Mouse (Mus musculus): ENCODE results near the gene Gm10226.
"Not testable (repeated sequence)": the region's sequence is repeated elsewhere in the genome, so short reads cannot be mapped to it uniquely, and the experiment has no call there.

Gene Gm10226

DNA sequence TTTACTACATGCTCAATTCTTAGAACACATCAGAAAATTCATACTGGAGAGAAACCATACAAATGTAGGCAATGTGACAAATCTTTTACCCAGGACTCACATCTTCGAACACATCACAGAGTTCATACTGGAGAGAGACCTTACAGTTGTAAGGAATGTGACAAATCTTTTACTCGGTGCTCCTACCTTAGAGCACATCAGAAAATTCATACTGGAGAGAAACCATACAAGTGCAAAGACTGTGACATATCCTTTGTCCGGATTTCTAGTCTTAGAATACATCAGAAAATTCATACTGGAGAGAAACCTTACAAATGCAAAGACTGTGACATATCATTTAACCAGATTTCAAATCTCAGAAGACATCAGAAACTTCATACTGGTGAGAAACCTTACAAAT, at the start of gene Gm10226:
Gene Gm10226, plus strand, starts transcription at position 301 of the 400 bp plus-strand sequence.
- no peak for DNase-seq (ENCODE audit: low spot score)

DNA sequence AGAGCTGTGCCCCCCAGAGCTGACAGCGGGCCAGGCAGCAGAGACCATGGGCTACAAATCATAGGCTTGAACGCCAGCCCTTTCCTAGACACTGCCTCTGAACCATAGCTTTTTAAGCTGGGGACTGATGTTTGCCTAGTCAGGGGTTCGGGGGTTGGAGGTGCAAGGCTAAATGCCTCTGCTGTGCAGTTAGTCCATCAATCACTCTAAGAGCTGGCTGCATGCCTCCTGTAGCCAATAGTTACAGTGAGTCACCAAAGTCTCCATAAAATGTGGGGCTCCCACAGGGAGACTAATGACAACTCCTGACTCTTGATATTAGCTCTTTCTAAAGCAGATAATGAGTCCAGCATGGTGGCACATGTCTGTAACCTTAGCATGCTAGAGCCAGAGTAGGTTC, 42.9 kb upstream of the Gm10226 start:
- no peak for DNase-seq (ENCODE audit: low spot score)

DNA sequence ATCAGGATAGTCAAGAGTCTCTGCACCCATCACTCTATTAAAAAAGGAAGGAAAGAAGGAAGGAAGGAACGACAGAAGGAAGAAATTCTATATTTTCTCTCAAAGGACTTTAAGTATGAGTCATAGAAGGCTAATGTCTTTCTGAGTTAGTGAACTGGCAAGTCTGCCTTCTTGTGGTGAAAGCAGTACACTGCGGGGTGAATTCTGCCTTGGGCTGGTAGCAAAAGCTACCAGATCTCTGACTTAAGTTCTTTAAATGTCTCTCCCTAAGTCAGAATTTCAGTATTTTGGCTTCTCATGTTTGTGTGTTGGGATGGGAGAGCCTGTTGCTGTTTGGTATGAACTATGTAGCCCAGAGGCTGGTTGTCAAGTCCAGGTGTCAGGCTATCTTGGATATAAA, 41.7 kb upstream of the Gm10226 start:
- DNase-seq (ENCODE audit: low spot score): no peak

DNA sequence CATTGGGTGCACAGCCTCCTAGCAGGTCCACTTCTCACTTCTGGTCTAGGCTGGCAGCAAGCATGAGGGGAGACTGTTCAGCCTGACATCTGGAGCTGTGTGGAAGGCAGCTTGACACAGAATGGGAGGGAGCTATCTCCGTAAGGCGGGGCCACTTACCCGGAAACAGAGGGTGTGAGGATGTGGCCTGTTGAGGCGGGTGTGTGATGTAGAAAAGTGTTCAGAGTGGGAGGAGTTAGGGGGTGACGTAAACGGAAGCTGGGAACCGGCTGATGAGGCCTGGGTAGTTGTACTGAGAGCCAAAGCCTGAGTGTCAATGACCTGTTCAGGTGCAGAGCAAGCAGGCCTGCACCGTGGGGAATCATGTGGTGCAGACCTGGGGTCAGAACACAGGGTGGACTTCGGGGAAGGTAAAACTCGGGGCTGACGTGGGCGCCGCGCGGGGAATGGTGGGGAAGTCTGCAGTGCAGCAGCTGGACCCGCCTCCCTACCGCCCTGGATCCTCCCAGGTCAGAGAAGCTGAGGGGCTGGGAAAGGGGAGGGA, 41.2 kb upstream of the Gm10226 start, which contains the start of gene Zfp983:
Gene Zfp983, plus strand, starts transcription at position 261 of the 544 bp plus-strand sequence.
- peak; percentile 53 for DNase-seq (ENCODE audit: low spot score)

DNA sequence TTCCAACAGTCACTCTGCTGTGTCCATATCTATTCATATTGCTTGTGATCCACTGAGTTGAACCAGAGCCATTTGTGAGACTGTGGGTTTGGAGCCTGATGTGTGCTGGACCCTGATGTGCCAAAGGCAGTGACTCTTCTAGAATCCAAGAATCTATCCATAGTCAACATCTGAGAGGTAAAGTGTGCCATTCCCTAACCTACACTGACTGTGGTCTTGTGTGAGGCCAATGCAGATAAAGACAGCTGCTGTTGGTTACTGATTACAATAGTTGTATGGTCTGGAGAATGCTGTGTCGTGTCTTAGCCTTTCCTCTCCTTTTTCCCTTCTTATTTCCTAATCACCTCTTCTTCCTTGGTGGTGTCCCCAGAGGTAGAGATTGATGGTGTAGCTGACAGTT, 12.8 kb upstream of the Gm10226 start:
- not testable (repeated sequence) for DNase-seq (ENCODE audit: low spot score)

DNA sequence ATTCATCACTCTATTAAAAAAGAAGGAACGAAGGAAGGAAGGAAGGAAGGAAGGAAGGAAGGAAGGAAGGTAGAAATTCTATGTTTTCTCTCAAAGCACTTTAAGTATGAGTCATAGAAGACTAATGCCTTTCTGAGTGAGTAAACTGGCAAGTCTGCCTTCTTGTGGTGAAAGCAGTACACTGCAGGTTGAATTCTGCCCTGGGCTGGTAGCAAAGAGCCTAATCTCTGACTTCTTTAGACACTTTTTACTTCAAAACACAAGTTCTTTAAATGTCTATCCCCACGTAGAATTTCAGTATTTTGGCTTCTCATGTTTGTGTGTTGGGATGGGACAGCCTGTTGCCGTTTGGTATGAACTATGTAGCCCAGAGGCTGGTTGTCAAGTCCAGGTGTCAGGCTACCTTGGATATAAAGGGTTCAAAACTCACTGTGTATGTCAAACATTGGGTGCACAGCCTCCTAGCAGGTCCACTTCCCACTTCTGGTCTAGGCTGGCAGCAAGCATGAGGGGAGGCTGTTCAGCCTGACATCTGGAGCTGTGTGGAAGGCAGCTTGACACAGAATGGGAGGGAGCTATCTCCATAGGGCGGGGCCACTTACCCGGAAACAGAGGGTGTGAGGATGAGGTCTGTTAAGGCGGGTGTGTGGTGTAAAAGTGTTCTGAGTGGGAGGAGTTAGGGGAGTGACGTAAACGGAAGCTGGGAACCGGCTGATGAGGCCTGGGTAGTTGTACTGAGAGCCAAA, 12.2 kb upstream of the Gm10226 start:
- DNase-seq (ENCODE audit: low spot score): peak; percentile 58

DNA sequence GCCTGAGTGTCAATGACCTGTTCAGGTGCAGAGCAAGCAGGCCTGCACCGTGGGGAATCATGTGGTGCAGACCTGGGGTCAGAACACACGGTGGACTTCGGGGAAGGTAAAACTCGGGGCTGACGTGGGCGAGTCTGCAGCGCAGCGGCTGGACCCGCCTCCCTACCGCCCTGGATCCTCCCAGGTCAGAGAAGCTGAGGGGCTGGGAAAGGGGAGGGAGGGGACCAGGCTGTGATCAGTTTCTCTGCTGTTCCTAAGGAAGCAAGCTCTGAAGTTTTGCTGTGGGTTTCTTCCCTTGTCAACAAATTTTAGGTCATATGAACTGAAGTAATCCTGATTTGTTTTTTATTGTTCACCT, 11.7 kb upstream of the Gm10226 start:
- DNase-seq (ENCODE audit: low spot score): not testable (repeated sequence)

DNA sequence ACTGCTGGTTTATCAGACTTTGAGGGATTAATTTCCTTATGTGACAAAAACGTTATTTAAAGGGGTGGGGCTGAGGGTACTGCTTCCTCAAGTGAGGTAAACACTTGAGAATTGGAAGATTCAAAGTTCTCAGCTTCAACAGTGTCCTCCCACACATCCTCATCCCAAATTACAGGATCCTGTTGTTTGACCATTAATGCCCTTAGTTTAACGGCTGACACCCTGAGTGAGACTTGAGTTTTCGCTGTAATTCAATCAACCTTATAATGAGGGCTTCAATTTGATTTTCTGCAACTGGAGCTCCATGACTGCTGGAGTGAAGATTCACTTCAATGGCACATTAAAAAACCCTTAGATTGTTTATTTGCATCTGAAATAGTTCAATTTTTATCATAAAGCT, 1.7 kb downstream of the Gm10226 start:
- DNase-seq (ENCODE audit: low spot score): no peak

DNA sequence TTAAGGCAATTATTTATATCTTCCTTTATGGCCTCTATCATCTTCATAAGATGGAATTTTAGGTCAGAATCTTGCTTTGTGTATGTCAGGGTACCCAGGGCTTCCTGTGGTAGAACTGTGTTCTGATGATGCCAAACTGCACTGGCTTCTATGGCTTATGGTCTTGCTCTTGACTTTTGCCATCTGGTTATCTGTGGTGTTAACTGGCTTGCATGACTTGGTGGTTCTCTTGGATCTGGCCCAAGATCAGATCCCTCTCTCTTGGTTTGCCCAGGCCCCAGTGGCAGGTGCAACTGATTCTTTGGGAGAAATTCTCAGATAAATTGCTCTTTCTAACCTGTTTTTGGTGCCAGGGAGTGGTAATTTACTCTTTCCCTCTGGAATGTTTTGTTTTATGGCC, 4.4 kb downstream of the Gm10226 start:
- DNase-seq (ENCODE audit: low spot score): no peak

DNA sequence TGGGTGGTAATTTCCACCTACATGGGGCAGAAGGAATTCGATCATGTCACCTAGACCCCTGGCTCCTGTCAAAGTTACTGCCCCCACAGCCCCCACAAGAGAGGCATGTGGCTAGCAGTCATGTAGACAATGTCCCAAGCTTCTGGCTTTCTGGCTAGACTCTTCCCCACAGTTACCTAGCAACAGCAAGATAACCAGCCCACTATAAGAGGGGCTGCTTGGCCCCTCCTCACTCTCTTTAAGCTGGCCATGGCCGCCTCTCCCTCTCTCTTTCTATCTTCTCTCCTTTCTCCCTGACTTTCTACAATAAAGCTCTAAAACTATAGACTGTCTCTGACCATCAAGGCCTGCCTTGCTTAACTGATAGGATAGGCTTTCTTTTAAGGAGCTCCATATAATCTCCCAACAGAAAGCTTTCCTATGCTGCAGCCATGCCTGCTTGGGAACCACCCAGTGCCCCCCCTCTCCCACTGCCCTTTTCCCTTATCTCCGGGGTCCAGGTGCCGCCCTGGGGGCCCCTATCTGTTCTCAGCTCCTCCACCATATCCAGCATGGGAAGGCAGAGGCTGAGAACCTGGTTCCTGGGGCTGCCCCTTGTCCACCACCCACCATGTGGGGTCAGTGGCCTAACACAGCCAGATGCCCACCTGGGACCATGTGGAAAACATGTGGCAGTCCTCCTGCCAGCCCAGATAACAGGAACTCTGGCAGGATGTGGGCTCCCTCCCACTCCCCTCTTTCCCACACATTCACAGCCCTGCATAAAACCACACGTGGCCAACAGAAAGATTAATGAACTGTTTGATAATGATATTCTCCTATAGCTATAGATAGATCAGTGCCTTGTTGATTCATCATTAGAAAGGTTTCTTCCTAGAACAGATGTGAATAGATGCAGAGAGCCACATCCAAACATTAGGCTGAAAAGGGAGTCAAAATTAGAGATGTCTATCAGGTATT, 10.9 kb downstream of the Gm10226 start:
- no peak for DNase-seq (ENCODE audit: low spot score)

DNA sequence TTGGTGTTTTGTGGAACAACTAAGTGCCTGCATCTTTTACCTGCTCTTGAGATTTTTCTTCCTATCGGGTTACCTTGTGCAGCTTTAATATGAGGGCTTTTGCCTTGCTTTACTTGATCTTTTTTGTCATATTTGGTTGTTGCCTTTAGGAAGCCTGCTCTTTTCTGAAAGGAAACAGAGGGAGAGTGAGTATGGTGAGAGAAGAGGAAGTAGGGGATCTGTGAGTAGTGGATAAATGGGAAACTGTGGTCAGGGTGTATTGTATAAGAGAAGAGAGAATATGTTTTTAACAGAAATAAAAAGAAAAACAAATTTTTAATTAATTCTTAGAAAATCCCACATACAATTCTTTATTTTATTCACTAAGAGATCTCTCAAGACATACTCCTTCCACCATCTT, 11.8 kb downstream of the Gm10226 start:
- no peak for DNase-seq (ENCODE audit: low spot score)

DNA sequence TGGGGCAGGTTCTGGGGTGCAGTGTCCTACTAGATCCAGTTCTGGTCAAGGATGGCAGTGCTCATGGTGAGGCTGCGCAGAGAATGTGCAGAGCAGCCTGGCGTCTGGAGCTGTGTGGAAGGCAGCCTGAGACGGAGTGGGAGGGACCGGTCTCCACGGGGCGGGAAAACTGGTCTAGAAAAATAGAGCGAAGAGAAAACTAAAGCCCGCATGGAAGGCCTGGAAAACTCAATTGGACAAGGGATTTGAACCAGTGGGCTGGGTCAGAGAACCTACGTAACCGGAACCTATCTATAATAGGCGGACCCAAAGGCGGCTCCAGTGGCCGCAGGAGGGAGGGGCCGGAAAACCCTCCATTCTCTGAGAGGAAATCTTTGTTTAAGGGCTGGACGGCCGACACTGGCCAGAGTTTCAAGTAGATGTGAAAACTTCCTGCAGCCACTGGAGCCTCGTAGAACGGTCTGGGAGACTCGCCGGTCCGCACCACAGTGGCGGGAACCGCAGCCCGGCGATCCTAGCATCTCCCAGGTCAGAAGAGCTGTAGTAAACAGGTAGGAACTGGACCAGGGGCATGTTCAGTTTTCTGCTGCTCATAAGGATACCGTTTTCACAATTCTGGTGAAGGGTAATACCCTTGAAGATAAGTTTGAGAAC, 15.8 kb downstream of the Gm10226 start, which contains the start of gene Zfp760:
Gene Zfp760, plus strand, starts transcription at position 399 of the 654 bp plus-strand sequence.
- peak; percentile 68 for DNase-seq (ENCODE audit: low spot score)

DNA sequence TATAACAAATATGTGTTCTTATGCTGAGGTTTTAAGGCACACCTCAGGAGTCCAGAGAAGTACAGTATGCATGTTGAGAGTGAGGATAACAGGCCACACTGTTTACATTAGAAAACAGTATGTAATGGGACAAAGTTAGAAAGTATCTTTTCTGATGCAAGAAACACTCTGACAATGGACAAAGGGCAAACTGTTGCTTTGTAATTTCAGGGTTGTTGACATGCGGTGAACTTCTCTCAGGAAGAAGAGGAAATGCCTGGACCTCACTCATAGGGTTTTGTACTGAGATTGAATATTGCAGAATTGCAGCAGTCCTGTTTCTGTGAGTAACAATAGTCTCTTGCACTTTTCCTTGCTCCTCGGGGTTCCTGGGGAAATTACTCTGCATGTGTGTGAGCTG, 16.7 kb downstream of the Gm10226 start:
- no peak for DNase-seq (ENCODE audit: low spot score)

DNA sequence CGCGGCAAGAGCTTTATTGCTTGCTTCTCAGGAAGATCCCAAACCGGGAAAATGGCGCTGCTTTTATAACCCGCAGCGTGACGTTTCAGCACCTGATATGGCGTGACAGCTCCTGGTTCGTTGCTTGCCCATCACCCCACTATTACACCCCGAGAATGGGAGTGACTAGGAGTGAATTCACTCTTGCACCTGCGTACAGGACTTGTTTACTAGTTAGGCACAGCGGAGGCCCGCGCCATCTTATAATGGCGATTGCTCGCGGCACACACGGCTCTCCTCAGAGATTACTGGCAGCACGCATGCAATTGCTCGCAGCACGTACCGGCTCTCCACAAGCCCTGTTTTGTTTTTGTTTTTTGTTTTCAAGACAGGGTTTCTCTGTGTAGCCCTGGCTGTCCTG, 38.8 kb downstream of the Gm10226 start, which contains the start of gene Zfp229:
Gene Zfp229, plus strand, starts transcription at position 301 of the 400 bp plus-strand sequence.
- DNase-seq (ENCODE audit: low spot score): not testable (repeated sequence)

DNA sequence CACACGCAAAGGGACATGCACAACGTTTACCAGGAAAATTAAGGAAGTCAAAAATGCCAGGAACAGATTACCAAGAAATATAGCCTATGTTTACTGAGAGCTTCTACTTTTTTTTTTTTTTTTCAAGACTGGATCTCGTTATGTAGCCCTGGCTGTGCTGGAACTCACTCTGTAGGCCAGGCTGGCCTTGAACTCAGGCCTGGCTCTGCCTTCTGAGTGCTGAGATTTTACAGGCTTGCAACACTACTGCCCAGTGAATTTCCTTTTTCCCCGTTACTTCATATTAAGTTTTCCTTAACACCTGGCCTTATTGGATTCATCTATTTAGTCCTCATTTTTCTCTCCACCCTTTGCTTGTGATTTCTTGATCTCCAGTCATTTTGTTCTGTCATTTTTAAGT, 41.4 kb downstream of the Gm10226 start:
- DNase-seq (ENCODE audit: low spot score): no peak

DNA sequence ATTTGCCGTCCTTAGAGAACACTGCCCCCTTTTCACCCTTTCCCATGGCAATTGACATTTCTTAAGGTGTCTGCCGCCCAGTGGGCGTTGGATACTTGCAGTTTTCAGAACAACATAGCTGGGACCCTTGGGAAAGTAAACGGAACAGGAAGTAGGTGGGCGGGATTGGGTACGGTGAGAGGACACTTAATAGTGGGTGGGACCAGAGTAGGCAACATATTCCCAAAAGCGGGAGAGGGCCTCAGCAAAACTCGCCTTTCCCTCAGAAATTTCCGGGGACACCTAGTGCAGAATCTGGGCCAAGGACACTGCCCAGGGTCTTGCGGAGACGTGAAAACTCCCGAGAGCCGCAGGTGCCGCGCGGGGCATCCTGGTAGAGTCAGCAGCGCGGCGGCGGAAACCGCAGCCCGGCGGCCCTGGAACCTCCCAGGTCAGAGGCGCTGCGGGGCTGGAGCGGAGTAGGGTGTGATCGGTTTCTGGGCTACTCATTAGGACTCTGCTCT, 41.9 kb downstream of the Gm10226 start:
- DNase-seq (ENCODE audit: low spot score): peak; percentile 18
